Mouse (Mus musculus) megakaryocyte progenitor cell, adult 5-6 weeks (primary cell): ENCODE measurements around the gene Olfr1441. TPM values are rescaled to one million over a fixed set of nuclear protein-coding genes. Genes with fewer than 3 reads are reported as not detected.

Experiments
- ATAC-seq: replicated peaks from 2 replicates; pipeline ENCODE4 v1.8.0; 2016; ENCODE audit warnings: mild to moderate bottlenecking, moderate TSS enrichment, inconsistent platforms; ENCODE audit not compliant: poor library complexity
- total RNA-seq, 2 experiments: library from RNA; stranded (forward) in 1 of 2; stranded (reverse) in 1 of 2; fragments of 157-497, 149-512 nt in 1 of 2; fragments of 200-1000 nt in 1 of 2; gene quantifications; 2 replicates each; pipeline versions ENCODE4 v1.2.3 to v1.2.4; 2015 to 2017

Olfr1441 gene
- total RNA-seq, 2 experiments from 2014 or later, result not detected

- no peak for ATAC-seq
These were observed 45.9 kb downstream of the Olfr1441 start for GRCm38 (mm10) chr19:12462851-12463721.

GRCm38 (mm10) chr19:12463722-12464035 is 46.4 kb downstream of the Olfr1441 start:
- peak; percentile 46 for ATAC-seq

GRCm38 (mm10) chr19:12464127-12464526 is 46.9 kb downstream of the Olfr1441 start:
- ATAC-seq, result peak; percentile 65

GRCm38 (mm10) chr19:12464674-12465073 is 47.4 kb downstream of the Olfr1441 start:
- no peak for ATAC-seq

- ATAC-seq, result no peak
These were observed 48.4 kb downstream of the Olfr1441 start for GRCm38 (mm10) chr19:12465530-12466144.

- peak; percentile 71 for ATAC-seq
These were observed 49.0 kb downstream of the Olfr1441 start for GRCm38 (mm10) chr19:12466204-12466603.

- peak; percentile 43 for ATAC-seq
These were observed 50.2 kb downstream of the Olfr1441 start for GRCm38 (mm10) chr19:12467436-12467835.

- no peak for ATAC-seq
These were observed 54.6 kb downstream of the Olfr1441 start for GRCm38 (mm10) chr19:12471866-12472265.

GRCm38 (mm10) chr19:12472381-12472976 is 55.2 kb downstream of the Olfr1441 start:
- ATAC-seq, result no peak

Other genes starting within 250 kb of the Olfr1441 start
- not detected in 2 replicates for gene Olfr1555-ps1, start 247.3 kb upstream of the Olfr1441 start, total RNA-seq (2015)
- gene Olfr1555-ps1, start 247.3 kb upstream of the Olfr1441 start, total RNA-seq (2017), result not detected in 2 replicates
- not detected in 2 replicates for gene Olfr1431, start 216.8 kb upstream of the Olfr1441 start, total RNA-seq (2015)
- gene Olfr1431, start 216.8 kb upstream of the Olfr1441 start, total RNA-seq (2017), result not detected in 2 replicates
- not detected in 2 replicates for gene Olfr1432, start 184.8 kb upstream of the Olfr1441 start, total RNA-seq (2015)
- not detected in 2 replicates for gene Olfr1432, start 184.8 kb upstream of the Olfr1441 start, total RNA-seq (2017)
- not detected in 2 replicates for gene Olfr262, start 175.8 kb upstream of the Olfr1441 start, total RNA-seq (2015)
- not detected in 2 replicates for gene Olfr262, start 175.8 kb upstream of the Olfr1441 start, total RNA-seq (2017)
- not detected in 2 replicates for gene Olfr235, start 156.4 kb upstream of the Olfr1441 start, total RNA-seq (2015)
- gene Olfr235, start 156.4 kb upstream of the Olfr1441 start, total RNA-seq (2017), result not detected in 2 replicates
- not detected in 2 replicates for gene Olfr1434, start 137.6 kb upstream of the Olfr1441 start, total RNA-seq (2015)
- not detected in 2 replicates for gene Olfr1434, start 137.6 kb upstream of the Olfr1441 start, total RNA-seq (2017)
- gene Olfr1436, start 118.3 kb upstream of the Olfr1441 start, total RNA-seq (2015), result not detected in 2 replicates
- not detected in 2 replicates for gene Olfr1436, start 118.3 kb upstream of the Olfr1441 start, total RNA-seq (2017)
- not detected in 2 replicates for gene Olfr1437, start 92.3 kb upstream of the Olfr1441 start, total RNA-seq (2015)
- gene Olfr1437, start 92.3 kb upstream of the Olfr1441 start, total RNA-seq (2017), result not detected in 2 replicates
- not detected in 2 replicates for gene Olfr1438-ps1, start 81.5 kb upstream of the Olfr1441 start, total RNA-seq (2015)
- gene Olfr1438-ps1, start 81.5 kb upstream of the Olfr1441 start, total RNA-seq (2017), result not detected in 2 replicates
- not detected in 2 replicates for gene Olfr1440, start 30.2 kb upstream of the Olfr1441 start, total RNA-seq (2015)
- not detected in 2 replicates for gene Olfr1440, start 30.2 kb upstream of the Olfr1441 start, total RNA-seq (2017)
- gene Pfpl, start 10.5 kb downstream of the Olfr1441 start, total RNA-seq (2015), result not detected in 2 replicates
- not detected in 2 replicates for gene Pfpl, start 10.5 kb downstream of the Olfr1441 start, total RNA-seq (2017)
- gene Mpeg1, start 43.3 kb downstream of the Olfr1441 start, total RNA-seq (2015), result 74.6 and 105 TPM in 2 replicates
- 41.8 and 52.4 TPM in 2 replicates for gene Mpeg1, start 43.3 kb downstream of the Olfr1441 start, total RNA-seq (2017)
- 41.4 and 46.5 TPM in 2 replicates for gene Dtx4, start 84.0 kb downstream of the Olfr1441 start, total RNA-seq (2015)
- 38.9 and 39.0 TPM in 2 replicates for gene Dtx4, start 84.0 kb downstream of the Olfr1441 start, total RNA-seq (2017)
- gene Fam111a, start 128.3 kb downstream of the Olfr1441 start, total RNA-seq (2015), result 193 and 210 TPM in 2 replicates
- 232 and 248 TPM in 2 replicates for gene Fam111a, start 128.3 kb downstream of the Olfr1441 start, total RNA-seq (2017)
- gene Gm4952, start 182.5 kb downstream of the Olfr1441 start, total RNA-seq (2015), result not detected in 2 replicates
- gene Gm4952, start 182.5 kb downstream of the Olfr1441 start, total RNA-seq (2017), result not detected in 2 replicates
- not detected in 2 replicates for gene Glyat, start 215.9 kb downstream of the Olfr1441 start, total RNA-seq (2015)
- not detected in 2 replicates for gene Glyat, start 215.9 kb downstream of the Olfr1441 start, total RNA-seq (2017)